Mouse (Mus musculus): ENCODE measurements around the gene Dnah1. TPM values are rescaled to one million over a fixed set of nuclear protein-coding genes. Genes with fewer than 3 reads are reported as not detected.
A peak's percentile ranks its signal among the peaks of the same experiment; 100 is the strongest.

Dnah1 gene
- polyA plus RNA-seq, 1 experiment from 2014 or later = 0.74 TPM

DNA sequence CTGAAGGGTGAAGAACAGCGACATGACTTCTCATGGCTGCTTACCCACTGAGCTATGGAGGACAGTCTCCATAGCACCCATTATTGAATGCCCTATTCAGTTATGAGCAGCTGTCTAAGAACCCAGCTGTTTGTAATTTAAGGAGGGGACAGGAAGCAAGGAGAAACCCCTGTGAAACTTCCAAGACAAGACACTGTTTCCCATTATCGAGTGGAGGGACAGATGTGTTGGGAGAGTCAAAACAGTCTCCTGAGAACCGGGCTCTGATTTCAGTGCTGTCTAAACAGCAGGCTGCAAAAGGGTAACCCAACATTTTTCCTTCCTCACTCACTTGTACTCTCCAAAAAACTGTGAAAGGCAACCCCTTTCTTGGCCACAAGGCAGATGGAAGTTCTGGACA, 83.2 kb downstream of the Dnah1 start:
- Histone ChIP-seq H3K36me3 (ENCODE audit: control insufficient read depth, insufficient read depth, low read length) (no peaks in the 10 kb centered on the region), H3K4me2 (replicated peaks; ENCODE audit: low read depth) (no peak overlapping the region), H3K9me3 (ENCODE audit: control insufficient read depth, low read length) (no peaks in the 10 kb centered on the region), H3K27ac (replicated peaks) (no peak overlapping the region), H3K9ac (ENCODE audit: low read length) (no peak overlapping the region), H3K4me3 (ENCODE audit: low read depth, low read length) (no peak overlapping the region), H3K27me3 (ENCODE audit: control insufficient read depth, insufficient read depth, low read length) (no peaks in the 10 kb centered on the region), H3K4me1 (replicated peaks; ENCODE audit: control insufficient read depth, insufficient read depth) (no peaks in the 10 kb centered on the region)
- 64% methylated on average over 3 of the region's 3 CpGs for WGBS
- TF ChIP-seq CTCF (IDR thresholded peaks at IDR 0.05; ENCODE audit: low read depth) = no peak
- TF ChIP-seq EP300 (optimal IDR thresholded peaks at IDR 0.05) = no peak
- no peak for DNase-seq (ENCODE audit: low spot score)
- no peak for ATAC-seq (ENCODE audit: low FRiP score, low TSS enrichment)

GRCm38 (mm10) chr14:31237101-31237882, 86.4 kb downstream of the Dnah1 start:
- H3K4me3 ChIP-seq (ENCODE audit: low read depth, low read length) = no peak overlapping the region
- TF ChIP-seq CTCF (IDR thresholded peaks at IDR 0.05; ENCODE audit: low read depth) = no peak
- TF ChIP-seq EP300 (optimal IDR thresholded peaks at IDR 0.05) = no peak
- WGBS = 74% methylated on average over 7 of the region's 7 CpGs
- H3K36me3 ChIP-seq (ENCODE audit: control insufficient read depth, insufficient read depth, low read length) = no peaks in the 10 kb centered on the region
- no peak overlapping the region for H3K9ac ChIP-seq (ENCODE audit: low read length)
- H3K27me3 ChIP-seq (ENCODE audit: control insufficient read depth, insufficient read depth, low read length) = no peaks in the 10 kb centered on the region
- no peak overlapping the region for H3K27ac ChIP-seq (replicated peaks)
- H3K4me2 ChIP-seq (replicated peaks; ENCODE audit: low read depth) = no peak overlapping the region
- peak; percentile 53; the same call in 1 of the 2 replicates for ATAC-seq (ENCODE audit: low FRiP score, low TSS enrichment)
- no peaks in the 10 kb centered on the region for H3K4me1 ChIP-seq (replicated peaks; ENCODE audit: control insufficient read depth, insufficient read depth)
- no peak for DNase-seq (ENCODE audit: low spot score)
- no peaks in the 10 kb centered on the region for H3K9me3 ChIP-seq (ENCODE audit: control insufficient read depth, low read length)

GRCm38 (mm10) chr14:31233996-31234591, 89.6 kb downstream of the Dnah1 start:
- Histone ChIP-seq H3K4me1 (replicated peaks; ENCODE audit: control insufficient read depth, insufficient read depth) (no peaks in the 10 kb centered on the region), H3K4me3 (ENCODE audit: low read depth, low read length) (no peak overlapping the region), H3K4me2 (replicated peaks; ENCODE audit: low read depth) (no peak overlapping the region), H3K36me3 (ENCODE audit: control insufficient read depth, insufficient read depth, low read length) (no peaks in the 10 kb centered on the region), H3K27me3 (ENCODE audit: control insufficient read depth, insufficient read depth, low read length) (no peaks in the 10 kb centered on the region), H3K9ac (ENCODE audit: low read length) (no peak overlapping the region), H3K27ac (replicated peaks) (0 out of 2 replicates have a peak overlapping the region, but pooled peaks have one; percentile 6), H3K9me3 (ENCODE audit: control insufficient read depth, low read length) (no peaks in the 10 kb centered on the region)
- 12% methylated on average over 11 of the region's 11 CpGs for WGBS
- DNase-seq (ENCODE audit: low spot score) = peak; percentile 82
- peak; percentile 60 for ATAC-seq (ENCODE audit: low FRiP score, low TSS enrichment)
- TF ChIP-seq CTCF (IDR thresholded peaks at IDR 0.05; ENCODE audit: low read depth) = peak; percentile 98
- TF ChIP-seq EP300 (optimal IDR thresholded peaks at IDR 0.05) = no peak

DNA sequence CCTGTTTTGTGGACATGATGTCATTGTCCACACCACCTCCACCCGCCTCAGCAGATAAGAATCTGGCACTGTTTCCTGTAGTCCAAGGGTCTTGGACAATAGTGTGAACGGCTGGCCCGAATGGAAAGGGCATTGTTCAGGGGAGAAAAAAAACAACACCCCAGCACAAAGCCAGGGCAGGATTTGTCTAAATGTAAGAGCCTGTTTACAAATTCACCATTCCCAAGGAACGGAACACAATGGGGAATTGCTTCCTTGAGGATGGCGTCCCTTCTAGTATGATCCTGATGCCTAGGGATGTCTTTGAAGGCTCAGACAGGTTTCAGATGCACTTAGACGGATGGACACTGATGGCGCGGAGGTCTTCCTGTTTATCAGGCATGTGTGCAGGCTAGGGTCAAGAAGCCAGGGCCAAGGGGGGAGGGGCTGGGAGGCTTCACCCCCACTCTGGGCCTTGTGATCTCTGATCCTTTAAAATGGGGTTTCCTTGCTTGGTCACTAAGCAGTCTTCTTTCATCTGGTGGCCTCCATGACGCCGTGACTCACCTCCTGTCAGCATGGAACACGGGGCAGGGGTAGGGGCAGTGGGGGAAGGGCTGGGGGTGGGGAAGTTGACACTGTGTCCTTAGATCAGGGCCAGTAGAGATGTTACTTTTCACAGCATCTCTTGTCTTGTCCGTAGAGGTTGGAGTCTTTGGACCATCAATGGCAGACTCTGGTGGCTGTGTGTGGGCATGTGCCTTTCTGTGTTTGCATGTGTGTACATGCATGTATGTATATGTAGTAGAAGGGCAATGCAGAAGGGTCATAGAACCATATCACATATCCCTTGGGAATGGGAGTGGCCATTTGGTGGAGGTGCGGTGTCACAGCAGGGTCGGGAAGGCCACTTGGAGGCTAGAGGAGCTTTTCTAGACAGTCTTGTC, 90.4 kb downstream of the Dnah1 start:
- peak; percentile 9 for ATAC-seq (ENCODE audit: low FRiP score, low TSS enrichment)

GRCm38 (mm10) chr14:31232404-31233069, 91.2 kb downstream of the Dnah1 start:
- Histone ChIP-seq H3K27me3 (ENCODE audit: control insufficient read depth, insufficient read depth, low read length) (no peaks in the 10 kb centered on the region), H3K9me3 (ENCODE audit: control insufficient read depth, low read length) (no peaks in the 10 kb centered on the region), H3K4me2 (replicated peaks; ENCODE audit: low read depth) (no peak overlapping the region), H3K4me1 (replicated peaks; ENCODE audit: control insufficient read depth, insufficient read depth) (no peaks in the 10 kb centered on the region), H3K36me3 (ENCODE audit: control insufficient read depth, insufficient read depth, low read length) (no peaks in the 10 kb centered on the region), H3K27ac (replicated peaks) (no peak overlapping the region), H3K9ac (ENCODE audit: low read length) (no peak overlapping the region), H3K4me3 (ENCODE audit: low read depth, low read length) (no peak overlapping the region)
- TF ChIP-seq CTCF (IDR thresholded peaks at IDR 0.05; ENCODE audit: low read depth) (no peak), EP300 (optimal IDR thresholded peaks at IDR 0.05) (no peak)
- ATAC-seq (ENCODE audit: low FRiP score, low TSS enrichment) = no peak
- 73% methylated on average over 13 of the region's 13 CpGs for WGBS
- DNase-seq (ENCODE audit: low spot score) = no peak

More for the DNA sequence above, 90.4 kb downstream of the Dnah1 start:
- no peak overlapping the region for H3K4me3 ChIP-seq (ENCODE audit: low read depth, low read length)
- TF ChIP-seq CTCF (IDR thresholded peaks at IDR 0.05; ENCODE audit: low read depth) (no peak), EP300 (optimal IDR thresholded peaks at IDR 0.05) (no peak)
- no peaks in the 10 kb centered on the region for H3K4me1 ChIP-seq (replicated peaks; ENCODE audit: control insufficient read depth, insufficient read depth)
- 0 out of 2 replicates have a peak overlapping the region, but pooled peaks have one; percentile 6 for H3K27ac ChIP-seq (replicated peaks)
- H3K9me3 ChIP-seq (ENCODE audit: control insufficient read depth, low read length) = no peaks in the 10 kb centered on the region
- no peak overlapping the region for H3K9ac ChIP-seq (ENCODE audit: low read length)
- WGBS = 75% methylated on average over 14 of the region's 14 CpGs
- H3K36me3 ChIP-seq (ENCODE audit: control insufficient read depth, insufficient read depth, low read length) = no peaks in the 10 kb centered on the region
- no peak for DNase-seq (ENCODE audit: low spot score)
- no peaks in the 10 kb centered on the region for H3K27me3 ChIP-seq (ENCODE audit: control insufficient read depth, insufficient read depth, low read length)
- no peak overlapping the region for H3K4me2 ChIP-seq (replicated peaks; ENCODE audit: low read depth)

Measured in stomach, postnatal 0 days (tissue).